Mouse (Mus musculus) adrenal gland, adult (tissue): Measurements from ENCODE around the gene Srsf7.

Source experiments
- DNase-seq, 2 experiments: peaks; one replicate each; pipeline ENCODE4 v3.0.0; 2022 to 2023; ENCODE audit warnings: low spot score in 1 of 2; ENCODE audit not compliant: inconsistent age in 2 of 2

Gene Srsf7

GRCm38 (mm10) chr17:80160454-80160853, 46.7 kb downstream of the Srsf7 start:
- peak; percentile 37 to 76 for DNase-seq

GRCm38 (mm10) chr17:80157489-80157888, 49.6 kb downstream of the Srsf7 start:
- DNase-seq = no peak

- DNase-seq = no peak
Measured at GRCm38 (mm10) chr17:80156905-80157304, 50.2 kb downstream of the Srsf7 start.

GRCm38 (mm10) chr17:80153631-80154030, 53.5 kb downstream of the Srsf7 start:
- no peak for DNase-seq

GRCm38 (mm10) chr17:80152767-80153630, 54.1 kb downstream of the Srsf7 start:
- DNase-seq = no peak

GRCm38 (mm10) chr17:80151353-80151752, 55.8 kb downstream of the Srsf7 start:
- DNase-seq = no peak
